Mouse (Mus musculus): ENCODE measurements around the gene Olfr640. TPM values are rescaled to one million over a fixed set of nuclear protein-coding genes. Genes with fewer than 3 reads are reported as not detected.

Gene Olfr640
- polyA plus RNA-seq (2014; fragmentation: Nextera tagmentation; extraction: Ambion mirVana): not detected in 2 replicates

DNA sequence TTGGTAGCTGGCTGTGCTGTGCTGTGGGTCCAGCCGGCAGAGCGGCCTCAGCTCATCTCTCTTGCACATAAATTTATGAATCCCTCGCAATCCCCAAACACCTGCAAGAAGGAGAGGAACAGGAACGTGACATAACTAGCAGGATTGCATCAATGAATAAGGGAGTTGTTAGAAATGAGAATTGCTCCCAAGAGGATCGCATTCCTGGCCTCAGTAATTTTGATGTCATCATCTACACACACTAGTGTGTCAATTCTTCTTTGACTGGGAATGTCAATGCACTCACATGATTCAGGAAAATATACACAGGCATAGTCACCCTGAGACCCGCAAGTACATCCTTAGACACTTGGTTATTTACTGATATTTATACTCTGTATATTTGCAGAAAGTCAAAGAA, at the start of gene Olfr640:
TSS of gene Olfr640 (minus strand) at position 101 of the 400 bp plus-strand sequence.
- Histone ChIP-seq H3K27me3 (ENCODE audit: control insufficient read depth, insufficient read depth, low read length) (no peaks in the 10 kb centered on the region), H3K9ac (ENCODE audit: low read depth, low read length) (no peak within 1 kb of the TSS), H3K4me2 (replicated peaks; ENCODE audit: low read depth, low read length) (no peak within 1 kb of the TSS), H3K27ac (ENCODE audit: low read depth, low read length) (no peak within 1 kb of the TSS), H3K36me3 (ENCODE audit: control insufficient read depth, insufficient read depth, low read length) (no peaks in the 10 kb centered on the region), H3K9me3 (ENCODE audit: control insufficient read depth, low read length) (no peaks in the 10 kb centered on the region), H3K4me1 (ENCODE audit: control insufficient read depth, insufficient read depth, low read length) (no peaks in the 10 kb centered on the region), H3K4me3 (ENCODE audit: low read length) (no peak within 1 kb of the TSS)
- no peak for ATAC-seq (ENCODE audit: low FRiP score, low TSS enrichment)
- WGBS: 76% methylated on average over 6 of the region's 6 CpGs

DNA sequence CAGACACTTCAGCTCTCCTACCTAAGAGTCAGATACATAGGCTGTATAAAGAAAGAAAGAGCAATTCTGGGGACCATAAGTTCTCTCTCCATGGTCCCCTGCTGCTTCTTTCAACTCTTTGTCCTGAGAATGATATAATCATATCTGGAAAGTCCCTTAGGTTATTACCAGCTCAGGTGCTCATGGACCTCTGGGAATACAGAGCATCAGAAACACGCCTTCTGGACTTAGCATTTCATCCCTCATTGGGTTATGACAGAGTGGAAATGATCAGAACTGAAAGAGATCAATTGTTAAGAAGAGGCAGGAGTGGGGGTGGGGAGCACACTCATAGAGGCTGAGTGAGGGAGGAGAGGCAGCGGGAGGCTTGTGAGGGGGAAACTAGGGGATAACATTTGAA, 46.4 kb upstream of the Olfr640 start, which contains the start of gene Olfr644:
TSS of gene Olfr644 (minus strand) at position 101 of the 400 bp plus-strand sequence.
- no peak for ATAC-seq (ENCODE audit: low FRiP score, low TSS enrichment)

DNA sequence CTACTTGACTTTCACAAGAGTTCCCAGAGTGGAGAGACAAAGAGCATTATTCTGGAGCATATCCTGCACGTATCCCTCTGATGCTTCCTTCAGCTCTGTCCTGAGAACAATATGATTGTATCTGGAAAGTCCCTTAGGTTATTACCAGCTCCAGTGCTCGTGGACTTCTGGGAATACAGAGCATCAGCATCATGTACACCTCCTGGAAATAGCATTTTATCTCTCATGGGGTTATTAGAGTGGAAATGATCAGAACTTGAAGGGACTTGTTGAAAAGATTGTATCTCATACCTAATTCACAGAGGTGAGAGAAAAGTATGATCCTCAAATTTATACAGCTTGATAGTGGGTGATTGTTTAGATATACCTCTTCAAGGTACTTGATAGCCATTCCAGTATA, 36.0 kb upstream of the Olfr640 start, which contains the start of gene 4930516K23Rik:
TSS of gene 4930516K23Rik (minus strand) at position 101 of the 400 bp plus-strand sequence.
- ATAC-seq (ENCODE audit: low FRiP score, low TSS enrichment): no peak
- H3K27ac ChIP-seq (ENCODE audit: low read depth, low read length): no peak within 1 kb of the TSS
- no peak within 1 kb of the TSS for H3K9ac ChIP-seq (ENCODE audit: low read depth, low read length)
- H3K9me3 ChIP-seq (ENCODE audit: control insufficient read depth, low read length): no peaks in the 10 kb centered on the region
- no peaks in the 10 kb centered on the region for H3K36me3 ChIP-seq (ENCODE audit: control insufficient read depth, insufficient read depth, low read length)
- no peaks in the 10 kb centered on the region for H3K4me1 ChIP-seq (ENCODE audit: control insufficient read depth, insufficient read depth, low read length)
- WGBS: 67% methylated on average over 2 of the region's 2 CpGs
- no peak within 1 kb of the TSS for H3K4me2 ChIP-seq (replicated peaks; ENCODE audit: low read depth, low read length)
- no peak within 1 kb of the TSS for H3K4me3 ChIP-seq (ENCODE audit: low read length)
- no peaks in the 10 kb centered on the region for H3K27me3 ChIP-seq (ENCODE audit: control insufficient read depth, insufficient read depth, low read length)

More for the DNA sequence above, 46.4 kb upstream of the Olfr640 start, which contains the start of gene Olfr644:
- Histone ChIP-seq H3K9me3 (ENCODE audit: control insufficient read depth, low read length) (no peaks in the 10 kb centered on the region), H3K4me2 (replicated peaks; ENCODE audit: low read depth, low read length) (no peak within 1 kb of the TSS), H3K4me3 (ENCODE audit: low read length) (no peak within 1 kb of the TSS), H3K9ac (ENCODE audit: low read depth, low read length) (no peak within 1 kb of the TSS), H3K4me1 (ENCODE audit: control insufficient read depth, insufficient read depth, low read length) (no peaks in the 10 kb centered on the region), H3K27ac (ENCODE audit: low read depth, low read length) (no peak within 1 kb of the TSS), H3K36me3 (ENCODE audit: control insufficient read depth, insufficient read depth, low read length) (no peaks in the 10 kb centered on the region), H3K27me3 (ENCODE audit: control insufficient read depth, insufficient read depth, low read length) (no peaks in the 10 kb centered on the region)
- WGBS: 69% methylated on average over 2 of the region's 2 CpGs

DNA sequence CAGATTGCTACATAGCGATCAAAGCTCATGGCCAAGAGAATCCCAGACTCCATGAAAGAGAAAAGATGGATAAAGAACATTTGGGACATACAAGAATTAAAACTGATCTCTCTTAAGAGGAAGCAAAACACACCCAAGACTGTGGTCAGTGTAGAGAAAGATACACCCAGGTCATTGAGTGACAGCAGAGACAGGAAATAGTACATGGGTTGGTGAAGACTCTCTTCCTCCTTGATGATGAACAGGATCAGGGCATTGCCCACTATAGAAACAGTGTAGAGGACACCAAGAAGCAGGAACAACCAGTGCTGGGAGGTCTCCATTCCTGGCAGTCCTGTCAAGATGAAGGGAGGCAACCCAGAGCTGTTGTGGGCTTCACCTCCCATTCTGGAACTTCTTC, 33.8 kb upstream of the Olfr640 start:
- H3K4me3 ChIP-seq (ENCODE audit: low read length): no peak overlapping the region
- no peak overlapping the region for H3K9ac ChIP-seq (ENCODE audit: low read depth, low read length)
- 92% methylated on average over 1 of the region's 1 CpGs for WGBS
- H3K4me1 ChIP-seq (ENCODE audit: control insufficient read depth, insufficient read depth, low read length): no peaks in the 10 kb centered on the region
- ATAC-seq (ENCODE audit: low FRiP score, low TSS enrichment): no peak
- no peaks in the 10 kb centered on the region for H3K9me3 ChIP-seq (ENCODE audit: control insufficient read depth, low read length)
- no peak overlapping the region for H3K4me2 ChIP-seq (replicated peaks; ENCODE audit: low read depth, low read length)
- no peak overlapping the region for H3K27ac ChIP-seq (ENCODE audit: low read depth, low read length)
- H3K36me3 ChIP-seq (ENCODE audit: control insufficient read depth, insufficient read depth, low read length): no peaks in the 10 kb centered on the region
- no peaks in the 10 kb centered on the region for H3K27me3 ChIP-seq (ENCODE audit: control insufficient read depth, insufficient read depth, low read length)

DNA sequence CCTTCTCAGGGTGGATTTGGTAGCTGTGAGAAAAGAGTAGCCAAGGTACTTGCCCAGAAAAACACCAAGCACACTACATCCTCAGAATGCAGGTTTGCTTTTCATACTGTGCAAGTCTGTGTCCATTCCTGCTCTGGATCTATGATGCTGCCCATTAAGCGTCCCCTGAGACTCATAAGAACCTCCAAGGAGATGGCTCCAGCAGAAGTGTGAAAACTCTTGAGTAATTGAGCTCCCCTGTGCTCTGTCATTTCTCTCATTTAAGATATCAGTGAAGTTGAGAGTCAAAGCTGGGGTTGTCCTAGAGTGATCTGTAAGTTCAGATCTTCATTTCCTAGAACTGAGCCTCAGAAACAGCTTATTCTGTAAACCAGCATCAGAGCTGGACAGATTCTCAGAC, 27.2 kb upstream of the Olfr640 start, which contains the start of gene Olfr642:
TSS of gene Olfr642 (minus strand) at position 101 of the 400 bp plus-strand sequence.
- Histone ChIP-seq H3K4me3 (ENCODE audit: low read length) (no peak within 1 kb of the TSS), H3K9ac (ENCODE audit: low read depth, low read length) (no peak within 1 kb of the TSS), H3K4me2 (replicated peaks; ENCODE audit: low read depth, low read length) (no peak within 1 kb of the TSS), H3K27me3 (ENCODE audit: control insufficient read depth, insufficient read depth, low read length) (no peaks in the 10 kb centered on the region), H3K36me3 (ENCODE audit: control insufficient read depth, insufficient read depth, low read length) (no peaks in the 10 kb centered on the region), H3K9me3 (ENCODE audit: control insufficient read depth, low read length) (no peaks in the 10 kb centered on the region), H3K27ac (ENCODE audit: low read depth, low read length) (no peak within 1 kb of the TSS), H3K4me1 (ENCODE audit: control insufficient read depth, insufficient read depth, low read length) (no peaks in the 10 kb centered on the region)
- 65% methylated on average over 1 of the region's 1 CpGs for WGBS
- no peak for ATAC-seq (ENCODE audit: low FRiP score, low TSS enrichment)

DNA sequence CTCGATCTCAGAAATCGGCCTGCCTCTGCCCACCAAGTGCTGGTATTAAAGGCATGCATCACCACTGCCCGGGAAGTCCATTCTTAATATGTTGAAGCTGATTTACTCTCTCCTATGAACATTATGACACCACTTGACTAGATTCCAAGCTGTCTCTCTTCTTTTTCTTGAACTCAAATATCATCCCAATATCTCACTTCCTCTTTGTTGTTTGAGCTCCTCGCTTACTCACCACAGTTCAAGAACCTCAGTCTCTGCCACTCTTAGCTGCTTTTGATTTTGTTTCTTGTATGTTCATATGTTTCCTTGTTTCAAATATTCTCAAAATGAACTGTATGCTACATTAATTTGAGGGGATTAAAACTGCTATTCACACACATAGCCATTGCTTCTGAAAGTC, 25.4 kb upstream of the Olfr640 start:
- 88% methylated on average over 4 of the region's 4 CpGs for WGBS
- H3K4me2 ChIP-seq (replicated peaks; ENCODE audit: low read depth, low read length): no peak overlapping the region
- no peaks in the 10 kb centered on the region for H3K4me1 ChIP-seq (ENCODE audit: control insufficient read depth, insufficient read depth, low read length)
- no peak overlapping the region for H3K9ac ChIP-seq (ENCODE audit: low read depth, low read length)
- H3K36me3 ChIP-seq (ENCODE audit: control insufficient read depth, insufficient read depth, low read length): no peaks in the 10 kb centered on the region
- H3K27ac ChIP-seq (ENCODE audit: low read depth, low read length): no peak overlapping the region
- no peak overlapping the region for H3K4me3 ChIP-seq (ENCODE audit: low read length)
- no peaks in the 10 kb centered on the region for H3K27me3 ChIP-seq (ENCODE audit: control insufficient read depth, insufficient read depth, low read length)
- no peak for ATAC-seq (ENCODE audit: low FRiP score, low TSS enrichment)
- no peaks in the 10 kb centered on the region for H3K9me3 ChIP-seq (ENCODE audit: control insufficient read depth, low read length)

DNA sequence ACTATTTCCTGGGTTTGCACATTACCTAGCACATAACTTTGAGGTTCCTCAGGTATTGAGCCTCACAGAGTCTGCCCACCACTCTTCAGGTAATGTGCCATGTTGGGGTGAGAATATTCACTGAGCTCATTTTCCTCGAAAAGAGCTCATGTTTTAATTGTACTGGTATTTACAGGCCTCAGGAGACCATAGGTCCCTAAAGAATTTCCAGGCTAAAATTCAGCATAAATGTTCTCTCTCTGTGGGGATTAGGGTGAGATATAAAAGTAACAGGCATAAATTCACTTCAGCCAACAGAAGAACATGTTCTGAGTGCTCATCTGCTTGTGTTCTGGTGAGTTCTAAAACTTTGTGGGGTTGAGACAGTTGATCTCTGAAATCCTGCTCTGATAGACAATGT, 9.8 kb upstream of the Olfr640 start, which contains the start of gene Olfr641:
TSS of gene Olfr641 (plus strand) at position 301 of the 400 bp plus-strand sequence.
- Histone ChIP-seq H3K4me3 (ENCODE audit: low read length) (no peak within 1 kb of the TSS), H3K4me2 (replicated peaks; ENCODE audit: low read depth, low read length) (no peak within 1 kb of the TSS), H3K4me1 (ENCODE audit: control insufficient read depth, insufficient read depth, low read length) (no peaks in the 10 kb centered on the region), H3K27ac (ENCODE audit: low read depth, low read length) (no peak within 1 kb of the TSS), H3K27me3 (ENCODE audit: control insufficient read depth, insufficient read depth, low read length) (no peaks in the 10 kb centered on the region), H3K9me3 (ENCODE audit: control insufficient read depth, low read length) (no peaks in the 10 kb centered on the region), H3K9ac (ENCODE audit: low read depth, low read length) (no peak within 1 kb of the TSS), H3K36me3 (ENCODE audit: control insufficient read depth, insufficient read depth, low read length) (no peaks in the 10 kb centered on the region)
- WGBS: 73% methylated on average over 1 of the region's 1 CpGs
- no peak for ATAC-seq (ENCODE audit: low FRiP score, low TSS enrichment)

DNA sequence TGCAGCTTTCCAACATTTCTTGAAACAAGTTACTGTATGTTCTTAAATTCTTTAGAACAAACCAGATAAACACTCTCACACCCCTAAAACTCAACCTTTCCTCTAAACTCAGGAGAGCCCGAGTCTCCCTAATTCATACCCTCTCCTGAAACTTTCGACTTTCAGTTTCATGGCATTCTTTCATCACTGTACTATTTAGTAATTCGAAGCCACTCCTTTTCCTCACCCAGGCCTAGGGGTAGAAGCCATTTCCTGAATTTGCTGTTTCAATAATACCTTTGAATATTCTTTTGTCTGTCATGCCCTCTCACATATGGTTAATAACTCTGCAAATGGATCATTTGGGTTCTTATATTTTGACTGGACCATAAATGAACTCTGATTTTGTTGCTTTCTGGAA, 1.6 kb upstream of the Olfr640 start:
- H3K4me1 ChIP-seq (ENCODE audit: control insufficient read depth, insufficient read depth, low read length): no peaks in the 10 kb centered on the region
- H3K4me3 ChIP-seq (ENCODE audit: low read length): no peak overlapping the region
- no peak overlapping the region for H3K9ac ChIP-seq (ENCODE audit: low read depth, low read length)
- no peak for ATAC-seq (ENCODE audit: low FRiP score, low TSS enrichment)
- H3K4me2 ChIP-seq (replicated peaks; ENCODE audit: low read depth, low read length): no peak overlapping the region
- no peak overlapping the region for H3K27ac ChIP-seq (ENCODE audit: low read depth, low read length)
- H3K27me3 ChIP-seq (ENCODE audit: control insufficient read depth, insufficient read depth, low read length): no peaks in the 10 kb centered on the region
- no peaks in the 10 kb centered on the region for H3K9me3 ChIP-seq (ENCODE audit: control insufficient read depth, low read length)
- WGBS: 79% methylated on average over 3 of the region's 3 CpGs
- no peaks in the 10 kb centered on the region for H3K36me3 ChIP-seq (ENCODE audit: control insufficient read depth, insufficient read depth, low read length)

DNA sequence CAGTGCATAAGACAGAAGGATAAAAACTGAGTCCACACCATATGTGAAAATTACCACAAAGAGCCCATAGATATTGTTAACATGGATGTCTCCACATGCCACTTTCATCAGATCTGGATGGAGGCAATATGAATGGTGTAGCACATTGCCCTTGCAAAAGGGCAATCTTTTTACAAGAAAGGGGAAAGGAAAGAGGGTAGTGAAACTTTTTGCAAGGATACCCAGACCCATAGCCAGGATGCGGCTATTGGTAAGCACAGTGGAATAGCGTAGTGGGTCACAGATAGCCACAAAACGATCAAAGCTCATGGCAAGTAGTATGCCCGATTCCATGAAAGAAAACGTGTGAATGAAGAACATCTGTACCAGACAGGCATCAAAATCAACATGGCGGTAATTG, 3.7 kb downstream of the Olfr640 start:
- H3K4me2 ChIP-seq (replicated peaks; ENCODE audit: low read depth, low read length): no peak overlapping the region
- no peaks in the 10 kb centered on the region for H3K9me3 ChIP-seq (ENCODE audit: control insufficient read depth, low read length)
- ATAC-seq (ENCODE audit: low FRiP score, low TSS enrichment): no peak
- no peaks in the 10 kb centered on the region for H3K36me3 ChIP-seq (ENCODE audit: control insufficient read depth, insufficient read depth, low read length)
- H3K4me3 ChIP-seq (ENCODE audit: low read length): no peak overlapping the region
- no peak overlapping the region for H3K9ac ChIP-seq (ENCODE audit: low read depth, low read length)
- 93% methylated on average over 6 of the region's 6 CpGs for WGBS
- H3K27me3 ChIP-seq (ENCODE audit: control insufficient read depth, insufficient read depth, low read length): no peaks in the 10 kb centered on the region
- H3K27ac ChIP-seq (ENCODE audit: low read depth, low read length): no peak overlapping the region
- H3K4me1 ChIP-seq (ENCODE audit: control insufficient read depth, insufficient read depth, low read length): no peaks in the 10 kb centered on the region
